Mouse (Mus musculus): Measurements from ENCODE around the gene Lrrc57.

GRCm38 (mm10) chr2:120655905-120656304 is 46.6 kb upstream of the Lrrc57 start:
- no peak for TF ChIP-seq CTCF (IDR thresholded peaks at IDR 0.05; ENCODE audit: low read depth)
- TF ChIP-seq EP300 (IDR thresholded peaks at IDR 0.05; ENCODE audit: low read depth) = no peak
